Mouse (Mus musculus) MEL (cell line): ENCODE results near the gene Sdr42e1.

Experiments used
- MYB ChIP-seq: IDR thresholded peaks from 2 replicates; pipeline ENCODE4 v1.6.1; 2011; ENCODE audit warnings: mild to moderate bottlenecking, low read depth, low read length, improper control_type of control experiment
- ZNF384 ChIP-seq: IDR thresholded peaks from 2 replicates; pipeline ENCODE4 v1.6.1; 2012; ENCODE audit warnings: low read depth, mild to moderate bottlenecking, inconsistent platforms, low read length, improper control_type of control experiment

- no peak for TF ChIP-seq MYB
- no peak for TF ChIP-seq ZNF384
Measured at GRCm38 (mm10) chr8:117676460-117676859, 3.0 kb upstream of the Sdr42e1 start.
